Mouse (Mus musculus): ENCODE measurements around the gene Zfp14.

- TF ChIP-seq EP300 (IDR thresholded peaks at IDR 0.05; ENCODE audit: low read depth) (no peak), CTCF (IDR thresholded peaks at IDR 0.05; ENCODE audit: low read depth) (no peak)
Measured at GRCm38 (mm10) chr7:29992698-29993097, 58.5 kb downstream of the Zfp14 start.
